Mouse (Mus musculus) right cerebral cortex, postnatal 25 days (tissue): ENCODE results near the gene Syt8.
"Not testable (repeated sequence)": the region's sequence is repeated elsewhere in the genome, so short reads cannot be mapped to it uniquely, and the experiment has no call there.

Experiments used
- DNase-seq: peaks from one replicate; pipeline ENCODE4 v3.0.0; 2022

Gene Syt8

DNA sequence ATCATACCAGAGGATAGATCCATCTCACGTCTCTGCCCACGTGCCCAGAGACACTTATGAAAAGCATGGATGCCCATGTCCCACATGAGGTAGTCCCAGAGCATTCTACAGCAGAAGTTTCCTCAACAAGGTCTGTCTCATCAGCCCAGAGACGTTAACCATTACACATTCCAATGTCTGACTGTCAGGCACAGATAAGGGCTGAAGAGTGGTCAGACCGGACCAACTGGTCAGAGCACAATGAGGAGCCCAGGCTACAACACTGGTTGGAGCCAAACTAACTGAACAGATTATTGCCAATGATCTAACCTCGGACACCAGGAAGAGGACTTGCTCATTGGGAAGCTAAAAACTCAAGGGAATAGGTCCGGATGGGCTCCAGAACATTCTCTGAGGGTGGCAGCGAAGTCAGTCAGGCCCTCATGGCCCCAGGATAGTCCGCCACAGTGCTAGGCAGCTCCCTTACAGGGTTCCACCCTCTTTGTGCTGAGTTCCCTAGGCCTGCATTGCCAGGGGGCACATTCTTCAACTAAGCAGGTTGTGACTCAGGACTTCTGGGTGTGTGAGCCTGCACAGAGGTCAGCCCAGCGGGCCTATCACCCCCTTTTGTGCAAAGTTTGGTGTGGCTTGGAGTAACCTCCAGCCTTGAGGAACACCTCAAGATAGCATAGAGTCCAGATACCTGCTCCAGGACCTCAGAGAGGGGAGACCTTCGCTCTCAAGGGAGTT, at the start of gene Syt8:
TSS of gene Syt8 (plus strand) at position 714 of the 729 bp plus-strand sequence.
- DNase-seq, result no peak

GRCm38 (mm10) chr7:142385742-142386403, 48.8 kb upstream of the Syt8 start:
- DNase-seq, result no peak

DNA sequence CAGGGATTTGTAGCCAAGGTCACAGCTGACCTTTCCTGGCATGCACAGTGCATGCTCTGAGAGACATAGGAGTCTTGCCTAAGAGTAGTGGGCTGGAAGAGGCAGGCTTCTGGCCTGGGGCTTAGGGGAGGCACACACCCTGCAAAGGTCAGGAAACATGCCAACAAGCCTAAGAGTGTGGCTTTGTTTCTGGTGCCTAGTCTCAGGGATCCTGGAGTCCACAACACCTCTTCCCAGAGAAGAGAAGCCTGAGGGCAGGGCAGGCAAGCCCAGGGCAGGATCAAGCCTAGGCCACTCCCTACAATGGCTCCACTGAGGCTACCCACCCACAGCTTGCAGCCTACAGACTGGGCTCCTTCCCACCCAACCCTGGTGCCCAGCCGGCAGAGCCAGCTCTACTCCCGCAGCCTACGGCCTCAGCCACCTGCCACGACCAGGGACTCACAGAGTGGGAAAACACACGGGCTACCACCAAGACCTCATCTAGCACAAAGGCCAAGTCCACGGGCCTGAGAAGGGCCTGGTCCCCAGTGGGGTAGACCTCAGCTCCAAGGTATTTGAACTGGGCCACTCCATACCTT, 47.9 kb upstream of the Syt8 start:
- no peak for DNase-seq

DNA sequence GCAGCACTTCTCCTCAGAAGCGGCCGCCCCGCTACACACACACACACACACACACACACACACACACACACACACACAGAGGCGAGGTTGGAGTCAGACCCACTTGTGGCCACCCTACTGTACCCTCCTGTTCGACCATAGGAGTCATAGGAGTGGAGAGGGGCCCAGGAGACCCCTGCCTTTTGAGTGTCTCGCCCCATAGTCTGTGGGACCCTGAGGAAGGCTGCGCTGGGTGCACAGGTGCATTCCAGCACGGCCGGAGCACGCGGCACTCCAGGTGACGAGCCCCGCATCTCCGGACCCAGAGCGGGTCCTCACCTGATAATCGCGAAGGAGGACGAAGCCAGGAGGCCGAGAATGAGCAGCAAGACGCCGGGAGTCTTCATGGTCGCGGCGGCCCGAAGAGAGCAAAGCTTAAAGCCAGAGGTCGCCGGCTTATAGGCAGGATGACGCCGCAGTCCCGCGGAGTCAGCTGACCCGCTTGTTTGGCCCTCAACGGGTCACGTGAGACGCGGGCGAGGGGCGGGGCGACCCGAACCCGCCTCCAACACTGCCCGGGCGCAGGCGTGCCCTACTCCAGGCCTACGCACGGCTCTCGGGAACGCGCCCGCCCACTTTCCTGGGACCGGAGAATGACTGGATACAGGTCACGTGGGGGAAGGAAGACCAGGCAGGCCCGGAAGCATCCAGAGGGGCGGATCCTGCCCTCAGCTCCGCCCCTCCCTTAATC, 47.1 kb upstream of the Syt8 start, which contains the start of gene Ctsd:
TSS of gene Ctsd (minus strand) at position 620 of the 730 bp plus-strand sequence.
- peak; percentile 97 for DNase-seq

DNA sequence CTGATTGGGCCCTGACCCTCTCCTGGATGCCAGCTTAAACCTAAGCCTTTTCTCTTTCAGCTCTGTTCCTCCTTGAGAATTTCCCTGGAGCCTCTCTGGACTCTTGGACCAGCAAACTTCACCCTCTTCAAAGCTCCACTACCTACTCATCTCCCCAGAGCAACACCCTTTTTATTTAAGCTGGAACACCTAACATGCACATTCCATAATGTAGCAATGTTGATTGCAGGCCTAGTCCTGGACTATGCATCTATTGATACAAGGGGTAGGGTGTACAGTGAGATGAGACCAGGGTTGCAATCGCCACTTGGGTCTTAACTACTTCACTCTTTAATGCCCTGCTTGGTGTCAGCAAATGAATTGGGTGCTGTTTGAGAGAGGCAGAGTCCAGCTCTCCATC, 46.5 kb upstream of the Syt8 start:
- DNase-seq, result no peak

DNA sequence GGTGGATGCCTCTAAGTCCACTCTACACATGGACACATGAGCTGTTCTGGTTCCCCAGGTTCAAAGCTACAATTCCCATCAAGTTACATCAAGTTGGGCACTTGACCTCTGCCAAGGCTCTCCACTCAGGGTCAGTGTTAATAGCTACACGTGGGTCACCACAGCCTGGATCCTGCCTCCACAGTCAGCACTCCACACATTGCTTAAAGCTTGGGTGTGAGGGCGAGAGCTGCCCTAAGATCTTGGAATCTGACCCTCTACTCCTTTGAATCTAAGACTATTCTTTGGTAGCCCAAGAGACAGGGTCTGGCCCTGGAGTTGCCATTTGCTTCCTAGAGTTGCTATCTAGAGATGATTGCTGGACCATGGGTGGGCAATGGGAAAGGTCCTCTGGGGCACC, 45.9 kb upstream of the Syt8 start:
- DNase-seq, result no peak

GRCm38 (mm10) chr7:142389961-142390650, 44.5 kb upstream of the Syt8 start:
- no peak for DNase-seq

DNA sequence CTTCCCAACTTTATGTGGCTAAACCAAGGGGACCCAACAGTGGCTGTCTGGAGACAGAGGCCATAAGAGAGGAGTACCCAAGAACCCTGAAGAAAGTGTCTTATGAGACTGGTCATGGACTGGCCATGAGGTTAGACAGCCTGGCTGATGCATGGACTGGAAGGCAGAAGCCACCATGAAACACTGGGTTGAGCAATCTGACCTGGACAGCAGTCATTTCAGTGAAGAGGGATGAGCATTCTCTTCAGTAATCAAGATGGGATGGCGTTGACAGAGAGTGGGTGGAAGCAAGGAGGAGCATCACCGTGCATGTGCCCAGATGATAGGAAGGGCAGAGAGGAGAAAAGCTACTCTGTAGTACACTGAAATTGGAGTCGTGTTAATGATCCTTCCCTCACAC, 43.5 kb upstream of the Syt8 start:
- no peak for DNase-seq

DNA sequence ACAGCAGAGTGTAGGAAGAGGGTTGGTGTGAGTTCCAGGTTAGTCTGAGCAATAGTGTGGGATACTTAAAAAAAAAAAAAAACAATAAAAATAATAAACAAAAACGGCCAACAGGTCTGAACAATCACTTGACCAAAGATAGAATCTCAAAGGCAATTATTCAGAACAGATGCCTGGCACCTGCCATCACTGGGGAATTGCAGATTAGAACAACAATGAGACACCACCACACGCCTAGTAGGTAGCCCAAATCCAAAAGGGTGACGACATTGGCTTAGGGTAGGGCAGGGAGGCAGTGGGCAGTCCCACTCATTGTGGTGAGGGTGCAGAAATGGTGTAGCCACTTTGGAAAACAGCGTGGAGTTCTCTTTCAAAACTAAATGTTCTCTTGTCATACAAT, 43.0 kb upstream of the Syt8 start:
- DNase-seq, result no peak

DNA sequence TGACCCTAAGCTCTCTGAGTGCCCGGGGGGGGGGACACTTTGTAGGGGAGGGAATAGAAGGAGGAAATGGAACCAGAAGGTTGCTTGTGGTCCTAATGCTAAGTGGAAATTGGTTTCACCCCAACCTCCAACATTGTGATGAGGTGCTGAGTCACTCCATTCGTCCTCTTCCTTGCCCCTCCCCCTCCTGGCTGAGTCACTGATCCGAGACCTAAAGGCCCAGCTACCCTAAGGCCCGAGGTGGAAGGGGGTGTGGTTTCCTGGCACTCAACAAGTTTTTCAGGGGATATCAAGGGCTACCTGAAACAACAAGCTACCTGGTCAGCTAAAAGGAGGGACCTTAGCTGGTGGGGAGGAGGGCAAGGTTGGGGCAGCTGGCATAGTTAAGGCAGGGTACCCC, 41.5 kb upstream of the Syt8 start:
- DNase-seq, result no peak

- DNase-seq, result no peak
Observed at GRCm38 (mm10) chr7:142394261-142395190, 40.1 kb upstream of the Syt8 start.

DNA sequence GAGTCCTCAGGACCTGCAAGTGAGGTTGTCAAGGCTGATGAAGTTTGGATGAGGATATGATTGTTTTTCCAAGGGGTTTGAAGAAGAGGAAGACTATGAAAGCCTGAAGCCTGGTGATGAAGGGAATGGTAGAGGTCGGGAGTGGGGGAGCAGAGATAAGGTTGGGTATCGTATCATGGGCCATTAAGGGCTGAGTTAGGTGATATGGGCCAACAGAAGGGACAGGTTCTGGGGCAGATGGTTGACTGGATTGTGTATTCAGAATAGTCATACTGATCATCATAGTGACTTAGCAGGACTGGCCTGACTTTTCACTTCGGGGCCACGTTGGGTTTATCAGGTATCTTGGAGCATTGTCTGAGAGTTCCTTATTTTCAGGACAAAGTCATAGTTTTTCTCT, 39.2 kb upstream of the Syt8 start:
- DNase-seq, result no peak

DNA sequence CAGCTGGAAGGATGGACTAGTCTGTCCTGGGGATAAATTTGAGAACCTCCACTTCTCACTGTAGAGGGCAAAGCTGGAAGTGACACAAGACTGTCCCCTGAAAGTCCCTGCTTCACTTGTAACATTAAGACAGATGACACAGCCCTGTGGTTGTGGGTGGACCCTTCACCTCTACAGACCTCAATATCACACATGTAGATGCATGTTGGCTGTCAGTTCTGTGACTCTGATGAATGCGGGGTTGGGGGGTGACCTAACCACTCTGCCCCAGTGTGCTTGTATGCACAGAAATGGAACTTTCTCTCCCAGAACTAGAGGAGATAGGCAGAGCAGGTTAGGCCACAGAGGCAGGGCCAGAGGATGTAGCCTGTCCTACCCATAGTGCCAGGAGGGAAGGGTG, 38.0 kb upstream of the Syt8 start:
- DNase-seq, result no peak

GRCm38 (mm10) chr7:142398052-142398451, 36.6 kb upstream of the Syt8 start:
- no peak for DNase-seq

DNA sequence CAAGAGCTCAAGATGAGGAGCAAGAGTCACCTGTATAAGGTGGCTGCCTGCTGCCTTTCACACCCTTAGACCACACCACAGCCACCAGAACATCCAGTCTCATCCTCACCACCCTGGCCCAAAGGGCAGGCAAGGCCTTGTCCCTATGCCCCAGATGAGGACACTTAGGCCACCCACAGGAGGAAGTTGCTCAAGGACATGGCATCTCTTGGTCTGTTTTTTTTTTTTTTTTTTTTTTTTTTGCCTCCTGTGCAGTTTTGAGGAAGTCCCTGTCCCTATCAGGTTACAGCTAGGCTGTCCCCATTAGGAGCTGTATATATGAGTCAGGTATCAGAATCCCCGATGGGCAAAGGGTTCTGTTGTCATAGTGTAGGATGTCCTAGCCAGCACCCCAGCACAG, 35.4 kb upstream of the Syt8 start:
- DNase-seq, result no peak

DNA sequence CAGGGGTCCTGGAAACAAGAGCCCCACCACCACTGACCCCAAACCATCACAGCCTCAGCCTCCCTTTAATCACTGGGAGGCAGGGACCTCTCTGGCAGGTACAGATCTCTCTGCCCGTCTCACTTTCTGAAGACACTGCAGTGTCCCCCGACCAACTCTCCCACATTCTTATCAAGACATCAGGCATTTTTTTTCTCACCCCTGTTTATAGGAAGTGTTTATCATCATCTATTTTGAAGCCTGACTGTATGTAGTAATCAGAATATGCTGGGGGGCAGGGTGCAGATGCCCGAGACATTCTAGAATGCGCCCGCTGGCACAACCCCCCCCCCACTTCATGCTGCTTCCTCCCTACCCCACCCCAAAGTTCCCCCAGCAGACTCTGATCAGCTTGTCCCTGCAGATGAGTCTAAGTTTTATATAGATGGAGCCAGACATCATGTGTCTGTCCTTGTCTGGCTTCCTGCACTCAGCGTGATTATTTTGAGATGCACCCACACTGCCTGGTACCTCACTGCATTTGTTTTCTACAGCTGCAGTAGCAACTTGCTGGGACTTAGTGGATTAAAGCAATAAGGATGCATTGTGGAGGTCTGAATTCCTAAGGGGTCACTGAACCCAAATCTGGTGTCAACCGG, 34.4 kb upstream of the Syt8 start:
- DNase-seq, result no peak

GRCm38 (mm10) chr7:142400750-142401142, 33.9 kb upstream of the Syt8 start:
- DNase-seq, result no peak

DNA sequence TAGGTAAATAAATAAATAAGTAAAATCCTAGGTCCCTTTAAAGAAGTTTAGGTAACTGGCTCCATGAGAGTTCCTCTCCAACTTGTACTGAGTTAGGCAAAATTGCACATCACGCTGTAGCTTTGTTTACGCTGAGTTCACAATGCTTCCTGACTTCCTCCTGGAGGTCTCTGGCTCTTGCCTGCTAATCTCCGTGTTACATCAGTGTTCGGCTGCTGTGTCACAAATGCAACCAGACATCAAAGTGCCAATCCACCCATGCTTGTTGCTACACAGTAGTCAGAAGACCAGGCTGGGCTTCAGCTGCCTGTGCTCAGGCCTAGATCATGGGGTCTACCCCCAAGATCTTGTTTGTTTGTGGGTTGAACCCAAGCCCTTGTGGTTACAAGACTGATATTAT, 31.1 kb upstream of the Syt8 start:
- no peak for DNase-seq

- not testable (repeated sequence) for DNase-seq
Observed at GRCm38 (mm10) chr7:142405134-142405533, 29.5 kb upstream of the Syt8 start.

- DNase-seq, result no peak
Observed at GRCm38 (mm10) chr7:142407935-142408334, 26.7 kb upstream of the Syt8 start.

- DNase-seq, result no peak
Observed at GRCm38 (mm10) chr7:142408686-142409085, 26.0 kb upstream of the Syt8 start.
